Mouse (Mus musculus) brain, embryonic 14.5 days (tissue): ENCODE data around the gene Gmps. TPM values are rescaled to one million over a fixed set of nuclear protein-coding genes. Genes with fewer than 3 reads are reported as not detected.
A peak's percentile ranks its signal among the peaks of the same experiment; 100 is the strongest.

Source experiments
- DNase-seq: peaks from one replicate; pipeline ENCODE4 v3.0.0-alpha.2; 2011; ENCODE audit warnings: low read depth
- CTCF ChIP-seq: fragments of 200-500 bp; IDR thresholded peaks from 2 replicates; pipeline ENCODE4 v1.5.1; 2012; ENCODE audit warnings: inconsistent platforms, mild to moderate bottlenecking, moderate library complexity, borderline replicate concordance; ENCODE audit not compliant: insufficient read depth, insufficient read length; ENCODE audit errors: extremely low read depth
- POLR2A ChIP-seq: fragments of 200-500 bp; IDR thresholded peaks from 2 replicates; pipeline ENCODE4 v1.6.1; 2012; ENCODE audit warnings: mild to moderate bottlenecking, inconsistent platforms, borderline replicate concordance; ENCODE audit not compliant: poor library complexity, insufficient read depth, insufficient read length, severe bottlenecking; ENCODE audit errors: extremely low read depth
- polyA plus RNA-seq: library from polyadenylated mRNA; depleted of rRNA; stranded (reverse); fragments of >200 nt; gene quantifications from 2 replicates; pipeline ENCODE4 v1.2.3, GENCODE M21; 2012; rRNA removed

Gmps gene
- 16.5 and 20.5 TPM in 2 replicates for polyA plus RNA-seq

- TF ChIP-seq CTCF (no peak), POLR2A (peak; percentile 57; the same call in 1 of the 2 replicates)
- peak; percentile 97 for DNase-seq
Measured at GRCm38 (mm10) chr3:63975955-63976908, at the start of gene Gmps. TSS of gene Gmps (plus strand) at chr3:63976106.

GRCm38 (mm10) chr3:63928878-63929859 is 46.7 kb upstream of the Gmps start, which contains the start of gene E130311K13Rik:
TSS of gene E130311K13Rik (minus strand) at chr3:63929472.
- TF ChIP-seq POLR2A, result peak; percentile 78
- peak; percentile 91 for TF ChIP-seq CTCF

GRCm38 (mm10) chr3:63938928-63939327 is 37.0 kb upstream of the Gmps start:
- TF ChIP-seq CTCF, result no peak
- TF ChIP-seq POLR2A, result no peak
- DNase-seq, result no peak

More at GRCm38 (mm10) chr3:63928878-63929859, 46.7 kb upstream of the Gmps start, which contains the start of gene E130311K13Rik:
- DNase-seq, result peak; percentile 91

GRCm38 (mm10) chr3:63941204-63941850 is 34.6 kb upstream of the Gmps start:
- no peak for TF ChIP-seq POLR2A
- no peak for TF ChIP-seq CTCF
- DNase-seq, result peak; percentile 66

DNA sequence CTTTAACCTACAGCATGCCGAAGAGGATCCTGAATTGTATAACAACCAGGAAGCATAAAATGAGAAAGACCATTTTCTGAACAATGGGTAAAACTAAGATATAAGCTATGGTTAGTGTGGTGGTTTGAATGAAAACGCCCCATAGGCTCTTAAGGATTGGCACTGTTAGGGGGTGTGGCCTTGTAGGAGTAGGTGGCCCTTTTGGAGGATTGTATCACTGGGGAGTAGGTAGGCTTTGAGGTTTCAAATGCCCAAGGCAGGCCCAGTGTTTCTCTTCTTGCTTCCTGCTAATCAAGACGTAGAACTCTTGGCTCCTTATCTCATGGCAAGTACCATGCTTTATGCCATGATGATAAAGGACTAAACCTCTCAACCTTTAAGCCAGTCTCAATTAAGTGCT is 26.1 kb upstream of the Gmps start:
- TF ChIP-seq CTCF (no peak), POLR2A (no peak)
- DNase-seq, result no peak

GRCm38 (mm10) chr3:63963421-63964099 is 12.3 kb upstream of the Gmps start:
- TF ChIP-seq CTCF, result no peak
- DNase-seq, result peak; percentile 25

DNA sequence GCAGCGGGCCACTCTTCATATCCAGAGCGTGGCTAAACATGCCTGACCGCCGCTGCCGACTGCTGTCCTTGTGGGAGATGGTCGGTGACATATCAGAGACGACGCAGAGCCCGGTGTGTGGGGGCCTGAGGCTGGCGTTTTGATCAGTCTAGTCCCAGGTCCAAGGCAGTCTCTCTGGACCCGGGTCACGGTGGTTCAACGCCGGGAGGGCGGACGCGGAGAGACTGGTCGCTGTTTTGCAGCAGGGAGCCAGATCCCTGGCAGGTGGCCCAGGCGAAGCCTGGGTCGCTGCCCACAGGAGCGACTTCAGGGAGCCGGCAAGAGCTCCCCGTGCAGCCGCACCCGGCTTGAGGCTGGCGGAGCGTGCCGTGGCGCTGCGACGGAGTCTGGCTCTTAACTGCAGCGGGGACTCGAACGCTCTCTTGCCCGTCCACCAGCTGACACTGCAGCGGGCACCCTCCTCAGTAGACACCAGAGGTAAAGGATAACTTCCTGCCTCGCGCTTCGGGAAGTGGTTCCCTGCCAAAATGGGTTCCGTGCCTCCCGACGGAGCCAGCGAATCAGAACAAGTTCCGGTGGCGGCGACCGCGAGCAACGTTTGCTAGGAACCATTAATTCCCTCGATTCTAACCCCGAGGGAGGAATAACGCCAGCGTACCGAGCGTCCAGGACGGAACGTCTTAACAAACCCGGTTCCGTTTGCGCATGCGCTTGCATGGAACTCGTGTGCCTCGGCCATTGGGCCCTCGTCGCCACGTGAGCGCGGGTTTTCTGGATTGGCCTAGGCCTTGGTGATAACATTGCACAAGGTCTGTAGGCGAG is 11.6 kb upstream of the Gmps start, which contains the start of gene Slc33a1:
Gene Slc33a1 (minus strand): TSS at position 669 of the 822 bp plus-strand sequence.
- TF ChIP-seq POLR2A, result peak; percentile 40; the same call in 1 of the 2 replicates
- no peak for TF ChIP-seq CTCF
- DNase-seq, result peak; percentile 100

DNA sequence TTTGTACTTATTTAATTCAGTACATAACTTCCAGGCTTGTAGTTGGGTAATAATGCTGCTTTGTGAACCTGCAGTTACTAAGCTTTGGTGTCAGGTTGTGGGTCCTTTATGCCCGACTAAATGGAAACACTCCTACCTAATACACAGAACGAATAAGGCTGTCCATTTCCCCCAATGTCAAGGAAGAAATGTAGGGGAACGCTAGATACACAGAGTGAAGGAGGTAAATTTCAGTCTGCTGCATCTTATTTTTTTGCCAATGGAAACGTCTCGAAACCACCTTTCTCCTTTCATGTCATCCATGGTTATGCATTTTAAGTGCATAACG is 11.0 kb upstream of the Gmps start:
- TF ChIP-seq CTCF (no peak), POLR2A (no peak)

GRCm38 (mm10) chr3:63965929-63966328 is 10.0 kb upstream of the Gmps start:
- no peak for DNase-seq
- TF ChIP-seq CTCF, result no peak
- no peak for TF ChIP-seq POLR2A

More for the DNA sequence above, 11.0 kb upstream of the Gmps start:
- no peak for DNase-seq
